Mouse (Mus musculus): ENCODE results near the gene Dlat.

The Dlat gene

GRCm38 (mm10) chr9:50593544-50593943, 66.0 kb downstream of the Dlat start:
- in situ Hi-C loops (cut with MboI, MseI) = loop anchor here in 1 of 2 experiments (25.0 kb wide), 1 partner anchor 1106 kb away; the partner anchor contains the start of gene Ttc12

- in situ Hi-C loops (cut with MboI, MseI) = loop anchor here in 1 of 2 experiments (25.0 kb wide), 1 partner anchor 1106 kb away; the partner anchor contains the start of gene Ttc12
These were observed 66.6 kb downstream of the Dlat start for GRCm38 (mm10) chr9:50592955-50593354.

- in situ Hi-C loops (cut with MboI, MseI) = loop anchor here in 1 of 2 experiments (25.0 kb wide), 1 partner anchor 1104 kb away; the partner anchor contains the start of gene Ttc12
These were observed 68.6 kb downstream of the Dlat start for GRCm38 (mm10) chr9:50590856-50591518.

GRCm38 (mm10) chr9:50586955-50587354, 72.6 kb downstream of the Dlat start:
- in situ Hi-C loops (cut with MboI, MseI) = loop anchor here (5.0 to 25.0 kb wide), 4 partner anchors 40 to 1318 kb away; partner anchors contain the start of gene Ttc12 (in 1 of the 2)

- in situ Hi-C loops (cut with MboI, MseI) = loop anchor here (5.0 to 25.0 kb wide), 4 partner anchors 38 to 1320 kb away; partner anchors contain the start of gene Ttc12 (in 1 of the 2)
These were observed 74.3 kb downstream of the Dlat start for GRCm38 (mm10) chr9:50585145-50585818.
